7 mouse cellular contexts compared by ENCODE assay signal in the genomic region with DNA sequence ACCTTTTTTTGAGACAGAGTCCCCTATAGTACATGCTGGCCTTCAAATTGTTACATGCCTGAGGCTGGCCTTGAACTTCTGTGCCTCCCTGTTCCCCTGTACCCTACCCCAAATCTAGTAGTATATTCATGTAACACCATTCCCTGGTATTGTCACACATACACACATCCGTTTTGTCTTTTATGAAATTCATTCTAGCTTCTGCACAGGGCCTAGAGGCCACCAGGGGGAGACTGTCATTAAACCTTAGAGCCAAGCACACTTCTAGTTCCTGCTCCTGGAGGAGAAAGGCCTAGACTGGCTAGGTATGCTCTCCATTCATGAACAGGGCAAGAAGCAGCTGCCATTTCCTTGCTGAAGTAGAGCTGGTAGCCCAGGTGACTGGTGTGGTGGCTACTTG. TPM values are rescaled to one million over a fixed set of nuclear protein-coding genes. Genes with fewer than 3 reads are reported as not detected.
A peak's percentile ranks its signal among the peaks of the same experiment; 100 is the strongest.
DNase-seq lines count a peak whose midpoint lies in the region; ATAC-seq and TF ChIP-seq lines count a peak whose summit lies in the region.

No protein-coding gene starts in this region.

- H3K9me3 ChIP-seq in kidney, embryonic 15.5 days (replicated peaks): no peaks in the 10 kb centered on the region

- WGBS in kidney, embryonic 15.5 days: 68% methylated on average over 1 of the region's 1 CpGs

- no peak overlapping the region for H3K9ac ChIP-seq in kidney, embryonic 15.5 days

- H3K4me1 ChIP-seq in kidney, embryonic 15.5 days: peaks cover 17% of the 10 kb centered on the region
- H3K4me1 ChIP-seq in cortical plate, adult 2 months (ENCODE audit: control insufficient read depth, insufficient read depth, low read length): no peaks in the 10 kb centered on the region

- no peak overlapping the region for H3K4me3 ChIP-seq in kidney, embryonic 15.5 days (replicated peaks)
- no peak overlapping the region for H3K4me3 ChIP-seq in cortical plate, adult 2 months (ENCODE audit: insufficient read depth, low read length)

- peaks cover 5% of the 10 kb centered on the region; the same call in 1 of the 2 replicates for H3K27me3 ChIP-seq in kidney, embryonic 15.5 days

- H3K36me3 ChIP-seq in kidney, embryonic 15.5 days: peaks cover 3% of the 10 kb centered on the region; the same call in 1 of the 2 replicates

- TF ChIP-seq CTCF in cortical plate, adult 2 months (IDR thresholded peaks at IDR 0.05; ENCODE audit: extremely low read depth, insufficient read depth, low read length): peak; percentile 52

- TF ChIP-seq POLR2A in cortical plate, adult 2 months (IDR thresholded peaks at IDR 0.05; ENCODE audit: extremely low read depth, insufficient read depth, low read length): no peak

- no peak overlapping the region for H3K27ac ChIP-seq in kidney, embryonic 15.5 days
- H3K27ac ChIP-seq in cortical plate, adult 2 months (ENCODE audit: insufficient read depth, low read length): no peak overlapping the region

- no peak overlapping the region for H3K4me2 ChIP-seq in kidney, embryonic 15.5 days

- ATAC-seq in kidney, embryonic 15.5 days (replicated peaks; ENCODE audit: low FRiP score): no peak

- peak; percentile 21 for DNase-seq in kidney, adult 9 months
- DNase-seq in MEL-GATA-1-ER (ENCODE audit: extremely low read depth, low read depth): peak; percentile 66
- DNase-seq in retina, postnatal 1 day: peak; percentile 46
- no peak for DNase-seq in urinary bladder, adult 18-20 months (ENCODE audit: low spot score in 2 of 2)
- DNase-seq in urinary bladder, postnatal 14 days (ENCODE audit: low spot score): no peak

RNA-seq across cellular contexts. Expression of a gene that starts 27.0 kb away (rescaled TPM):
- polyA plus RNA-seq in kidney, embryonic 15.5 days (2015; fragmentation: Nextera tagmentation; extraction: Ambion mirVana): 178 and 184 TPM in 2 replicates
- 56.7 and 57.3 TPM in 2 replicates for polyA plus RNA-seq in cortical plate, adult 2 months (2012; rRNA removed)

RNA-seq across cellular contexts. Expression of a gene that starts 35.8 kb away (rescaled TPM):
- polyA plus RNA-seq in kidney, embryonic 15.5 days (2015; fragmentation: Nextera tagmentation; extraction: Ambion mirVana): 21.3 and 21.5 TPM in 2 replicates
- polyA plus RNA-seq in cortical plate, adult 2 months (2012; rRNA removed): 34.7 and 35.6 TPM in 2 replicates

RNA-seq across cellular contexts. Expression of a gene that starts 41.5 kb away (rescaled TPM):
- 22.5 and 22.9 TPM in 2 replicates for polyA plus RNA-seq in kidney, embryonic 15.5 days (2015; fragmentation: Nextera tagmentation; extraction: Ambion mirVana)
- polyA plus RNA-seq in cortical plate, adult 2 months (2012; rRNA removed): 17.1 TPM in 2 replicates

Comparison
In these comparisons a context has a peak if more than half of its experiments do, and no peak if none do; other contexts are left out.
1. DNase-seq: peak in kidney, adult 9 months (single experiment), MEL-GATA-1-ER (single experiment) and retina, postnatal 1 day (single experiment); none in urinary bladder, adult 18-20 months (0 of 2) and urinary bladder, postnatal 14 days (single experiment).